Mouse (Mus musculus): ENCODE measurements around the gene Lmntd1.

The Lmntd1 gene

DNA sequence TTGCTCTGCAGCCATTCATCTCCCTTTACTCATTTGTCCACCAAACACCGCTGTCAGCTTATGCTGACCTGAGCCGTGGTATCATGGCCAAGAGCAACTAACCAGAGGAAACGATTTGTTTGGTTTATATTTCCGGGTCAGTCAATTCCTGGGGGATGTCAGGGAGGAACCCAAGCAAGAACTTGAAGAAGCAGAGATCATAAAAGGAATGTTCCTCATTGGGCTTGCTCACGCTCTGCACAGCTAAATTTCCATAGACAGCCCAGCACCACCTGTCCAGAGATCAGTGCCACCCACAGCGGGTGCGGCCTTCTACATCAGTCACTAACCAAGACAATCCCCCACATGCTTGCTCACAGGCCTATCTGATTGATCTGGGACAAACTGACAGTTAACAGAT lies at the start of gene Lmntd1:
Gene Lmntd1 (minus strand): TSS at position 101 of the 400 bp plus-strand sequence.
- no peak for DNase-seq (ENCODE audit: extremely low spot score, low spot score)

DNA sequence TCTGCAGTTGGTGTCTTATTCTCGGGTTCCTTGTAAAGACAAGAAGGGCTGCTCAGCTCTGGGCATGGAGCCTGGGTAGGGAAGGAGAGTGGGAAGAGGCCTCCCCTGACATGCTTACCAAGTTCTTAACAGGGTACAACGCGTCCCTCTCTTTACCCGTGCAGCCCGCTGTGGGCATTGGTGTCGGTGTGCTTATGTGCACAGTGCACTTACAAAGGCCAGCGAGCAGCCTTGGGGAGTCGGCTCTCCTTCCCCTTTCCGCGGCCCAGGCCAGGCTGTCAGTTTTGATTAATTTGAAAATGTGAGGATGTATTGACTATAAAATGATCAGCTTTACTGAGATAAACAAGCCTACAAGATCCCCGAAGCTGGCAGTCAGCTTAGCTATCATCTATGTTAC lies 46.8 kb upstream of the Lmntd1 start:
- no peak for DNase-seq (ENCODE audit: extremely low spot score, low spot score)

DNA sequence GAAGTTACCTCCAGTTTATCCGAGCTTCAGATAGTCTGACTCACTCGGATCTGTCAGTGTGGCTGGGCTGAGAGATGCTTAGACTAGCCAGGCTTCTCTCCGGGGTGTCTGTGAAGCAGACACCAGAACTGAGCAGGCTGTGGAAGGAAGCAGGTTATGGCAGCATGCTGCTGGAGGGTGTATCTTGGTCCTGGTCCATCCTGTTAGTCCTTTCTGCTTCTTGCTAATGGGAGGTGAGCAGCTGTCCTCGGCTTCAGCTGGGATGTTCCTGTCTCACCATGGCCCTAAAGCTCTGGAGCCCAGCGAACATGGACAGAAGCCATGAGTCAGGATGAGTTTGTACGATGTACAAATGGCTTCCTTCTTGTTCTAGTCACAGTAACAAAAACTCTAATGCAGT lies 45.0 kb upstream of the Lmntd1 start:
- DNase-seq (ENCODE audit: extremely low spot score, low spot score), result no peak

DNA sequence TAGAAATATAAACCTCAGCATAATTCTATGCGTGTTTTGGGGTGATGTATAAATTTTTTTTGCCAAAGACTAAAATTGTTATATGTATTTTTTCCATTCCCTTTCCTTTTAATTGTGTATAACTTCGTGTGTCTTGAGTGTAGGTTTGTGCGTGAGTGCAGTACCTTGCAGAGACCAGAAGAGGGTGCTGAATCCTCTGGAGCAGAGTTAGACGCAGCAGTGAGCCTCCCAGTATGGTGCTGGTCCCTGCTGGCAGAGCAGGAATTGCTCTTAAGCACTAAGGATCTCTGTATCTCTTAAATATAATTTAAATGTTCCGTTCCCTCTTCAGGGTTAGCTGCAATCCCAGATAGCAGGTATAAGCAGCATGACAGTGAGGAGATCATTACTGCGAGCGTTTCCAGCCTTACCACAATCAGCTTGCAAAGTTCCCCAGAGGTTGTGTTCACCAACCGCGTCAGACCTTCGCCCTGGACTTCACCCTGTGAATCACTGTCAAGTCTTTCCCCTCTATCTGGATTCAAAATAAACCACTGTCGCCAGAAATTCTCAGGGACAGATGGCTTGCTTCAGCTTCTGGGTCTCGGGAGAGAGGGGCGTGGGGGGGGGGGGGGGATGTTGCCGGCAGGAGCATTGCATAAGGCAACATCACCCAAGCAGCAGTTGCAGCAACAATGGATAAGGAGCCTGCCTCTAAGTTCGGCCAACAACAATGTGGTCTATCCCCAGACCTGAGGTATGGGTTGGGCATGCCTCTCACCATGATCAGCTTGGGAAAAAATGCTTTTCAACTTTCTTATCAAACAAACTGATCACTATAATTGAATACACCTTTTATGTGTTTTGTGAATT lies 42.8 kb upstream of the Lmntd1 start:
- DNase-seq (ENCODE audit: extremely low spot score, low spot score), result no peak

DNA sequence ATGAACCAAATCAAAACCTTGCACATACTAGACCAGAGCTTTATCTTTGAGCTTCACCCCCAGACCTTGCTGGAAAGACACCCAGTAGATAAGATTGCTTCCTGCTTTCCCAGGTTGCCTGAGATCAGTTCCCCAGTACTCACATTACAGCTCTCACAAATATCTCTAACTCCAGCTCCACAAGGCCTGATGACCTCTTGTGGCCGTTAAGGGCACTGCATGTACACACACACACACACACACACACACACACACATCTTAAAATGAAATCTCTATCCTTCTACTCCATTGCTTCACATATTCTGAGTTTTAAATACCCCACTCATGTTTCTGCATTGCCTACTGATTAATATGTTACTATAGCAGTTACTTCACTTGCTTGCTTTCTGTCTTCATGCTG lies 41.6 kb upstream of the Lmntd1 start:
- DNase-seq (ENCODE audit: extremely low spot score, low spot score), result no peak

DNA sequence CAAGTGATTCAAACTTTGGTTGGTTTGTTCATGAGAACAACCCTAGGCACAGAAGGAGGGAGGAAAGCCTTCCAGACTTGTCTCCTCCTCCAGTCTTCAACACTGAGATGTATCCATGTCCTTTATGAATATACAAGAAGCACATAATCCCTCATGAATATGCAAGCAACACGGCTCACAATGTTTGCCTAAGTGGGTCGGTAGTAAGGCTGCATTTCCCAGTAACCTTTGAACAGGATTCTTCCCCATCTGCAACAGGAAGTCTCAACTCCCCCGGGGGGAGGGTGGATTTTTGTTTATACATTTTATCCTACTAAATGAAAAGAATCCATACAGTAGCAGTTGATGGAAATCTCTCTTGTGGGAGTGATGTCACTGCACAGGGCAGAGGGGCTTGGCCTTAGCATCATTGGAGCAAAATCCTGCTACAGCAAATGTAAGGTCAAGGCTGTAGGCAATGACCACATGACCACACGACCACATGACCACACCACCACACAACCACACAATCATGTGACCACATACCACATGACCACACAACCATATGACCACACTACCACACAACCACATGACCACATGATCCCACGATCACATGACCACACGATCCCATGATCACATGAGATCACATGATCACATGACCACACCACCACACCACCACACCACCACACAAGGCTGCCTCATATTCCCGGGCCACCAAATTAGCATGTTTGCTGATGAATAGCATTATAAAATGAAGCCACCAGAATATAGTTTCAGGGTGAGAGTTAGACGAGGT lies 40.1 kb upstream of the Lmntd1 start:
- DNase-seq (ENCODE audit: extremely low spot score, low spot score), result no peak

DNA sequence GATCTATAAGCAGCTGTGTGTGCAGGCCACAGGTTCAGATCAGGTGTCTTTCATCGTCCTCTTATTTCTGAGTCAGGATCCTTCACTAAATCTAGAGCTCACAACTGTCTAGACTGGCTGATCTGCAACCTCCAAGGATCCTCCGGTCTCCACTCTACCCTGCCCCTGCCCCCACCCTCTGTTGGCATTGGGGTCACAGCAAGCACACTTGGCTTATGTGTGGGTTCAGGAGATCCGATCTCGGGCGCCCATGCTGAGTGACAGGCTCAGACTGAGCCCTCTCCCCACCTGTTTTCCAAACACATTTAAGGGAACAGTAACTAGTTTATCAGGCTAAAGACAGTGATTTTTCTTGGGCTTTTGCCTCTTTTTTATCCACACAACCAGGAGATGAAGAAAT lies 39.5 kb upstream of the Lmntd1 start:
- DNase-seq (ENCODE audit: extremely low spot score, low spot score), result no peak

DNA sequence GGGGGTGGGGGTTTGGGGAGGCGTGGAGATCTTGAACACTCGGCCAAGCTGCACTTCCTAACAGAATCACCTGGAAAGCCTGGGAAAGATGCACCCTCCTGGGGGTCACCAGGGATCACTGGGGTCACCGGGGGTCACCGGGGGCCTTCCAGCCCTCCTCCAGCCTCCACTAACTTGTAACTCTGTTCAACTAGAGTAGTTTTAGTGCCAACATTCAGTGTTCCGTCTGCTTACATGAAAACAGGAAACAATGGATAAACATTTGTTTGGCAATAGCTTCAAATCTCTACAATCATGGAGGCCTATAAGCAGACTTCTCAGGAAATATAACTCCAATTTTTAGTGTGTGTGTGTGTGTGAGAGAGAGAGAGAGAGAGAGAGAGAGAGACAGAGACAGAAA lies 38.9 kb upstream of the Lmntd1 start:
- DNase-seq (ENCODE audit: extremely low spot score, low spot score), result no peak

DNA sequence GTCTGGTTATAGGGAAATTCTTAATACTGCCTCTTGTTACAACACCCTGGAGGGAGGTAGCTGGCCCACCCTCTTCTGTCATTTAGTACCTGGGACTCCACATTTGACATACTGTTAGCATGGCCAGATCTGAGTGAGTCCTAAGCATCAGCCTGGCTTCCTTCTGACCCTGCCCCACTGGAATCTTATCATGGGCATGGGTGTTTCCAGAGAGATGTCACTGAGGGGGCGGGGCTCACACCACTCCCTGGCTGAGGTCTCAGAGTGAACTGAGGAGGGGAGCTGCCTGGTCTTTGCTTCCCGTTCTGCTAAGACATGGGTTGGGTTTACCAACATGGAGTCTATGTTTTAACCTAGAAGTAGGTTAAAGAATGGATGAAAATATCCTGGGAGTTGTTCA lies 37.9 kb upstream of the Lmntd1 start:
- DNase-seq (ENCODE audit: extremely low spot score, low spot score), result no peak

DNA sequence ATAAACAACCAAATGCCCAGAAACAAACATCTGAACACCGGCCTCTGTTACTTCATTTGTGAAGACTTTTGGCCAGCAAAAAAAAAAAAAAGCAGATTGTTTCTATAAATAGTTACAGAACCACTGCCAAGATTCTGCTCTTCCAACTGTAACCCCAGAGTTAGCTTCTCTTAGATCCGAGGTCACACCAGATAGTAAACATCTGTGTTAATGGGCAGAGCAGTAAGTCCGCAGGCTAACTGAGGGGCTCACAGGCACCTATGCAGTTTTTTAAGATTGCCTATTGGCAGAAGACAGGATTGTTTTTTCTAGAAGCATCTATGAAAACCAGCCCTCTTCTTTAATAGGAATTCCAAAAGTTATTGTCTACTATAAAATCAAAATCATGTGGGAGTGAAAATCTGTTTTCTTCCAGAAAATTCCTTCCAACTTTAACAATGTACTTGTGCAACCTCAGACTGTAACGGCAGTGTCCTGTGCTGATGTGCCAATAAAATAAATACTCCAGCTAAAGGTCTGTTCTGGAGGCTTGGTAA lies 26.9 kb upstream of the Lmntd1 start:
- DNase-seq (ENCODE audit: extremely low spot score, low spot score), result no peak

DNA sequence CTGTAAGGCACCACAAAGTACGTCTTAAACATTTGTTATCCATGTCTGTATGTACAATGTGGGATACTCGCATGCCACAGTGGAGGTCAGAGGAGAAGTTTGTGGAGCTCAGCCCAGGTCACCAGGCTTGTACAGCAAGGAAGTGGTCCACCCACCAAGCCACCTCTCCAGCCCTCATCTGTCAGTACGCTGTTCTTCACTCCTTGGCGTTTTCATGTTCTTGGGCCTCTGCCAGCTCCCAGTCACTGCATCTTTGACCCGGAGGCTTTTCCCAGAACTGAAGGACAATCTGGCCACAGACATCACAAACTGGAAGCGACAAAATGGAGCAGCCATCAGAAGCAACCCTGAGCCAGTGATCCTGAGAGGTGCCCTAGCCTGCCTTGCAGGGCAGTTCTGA lies 24.1 kb upstream of the Lmntd1 start:
- no peak for DNase-seq (ENCODE audit: extremely low spot score, low spot score)

DNA sequence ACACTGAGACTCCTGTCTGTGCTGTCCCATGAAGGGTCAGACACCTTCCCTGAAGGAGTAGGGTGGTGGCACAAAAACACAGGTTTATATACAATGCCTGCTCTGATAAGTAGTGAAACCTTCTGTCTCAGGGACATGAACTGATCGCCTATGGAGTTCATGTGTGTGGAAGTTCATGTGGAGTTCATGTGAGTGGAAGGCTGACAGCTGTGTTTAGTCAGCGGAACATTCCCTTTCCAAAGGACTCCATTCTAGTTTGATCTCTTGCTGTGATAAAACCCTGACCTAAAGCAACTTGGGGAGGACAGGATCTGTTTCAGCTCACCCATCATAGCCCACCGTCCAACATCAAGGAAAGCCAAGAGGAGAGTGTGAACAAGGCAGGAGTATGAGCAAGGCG lies 22.6 kb upstream of the Lmntd1 start:
- no peak for DNase-seq (ENCODE audit: extremely low spot score, low spot score)

DNA sequence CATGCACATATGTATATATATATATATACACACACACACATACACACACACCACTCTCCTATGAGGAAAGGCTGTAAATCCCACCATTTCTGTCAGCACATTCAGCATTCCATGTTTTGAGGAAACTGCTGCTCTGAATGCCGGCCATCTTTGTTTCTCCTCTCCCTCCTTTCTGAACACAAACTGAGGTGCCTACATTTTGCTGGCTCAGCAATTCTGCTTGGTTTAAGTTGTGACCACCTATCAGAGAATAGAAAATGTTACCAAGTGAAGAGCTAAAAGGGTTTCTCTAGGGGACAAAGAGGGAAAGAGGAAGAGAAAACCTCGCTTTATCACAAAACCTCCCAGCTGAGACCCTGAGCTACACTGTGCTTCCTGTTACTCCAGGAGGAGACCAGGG lies 20.3 kb upstream of the Lmntd1 start:
- DNase-seq (ENCODE audit: extremely low spot score, low spot score), result no peak

DNA sequence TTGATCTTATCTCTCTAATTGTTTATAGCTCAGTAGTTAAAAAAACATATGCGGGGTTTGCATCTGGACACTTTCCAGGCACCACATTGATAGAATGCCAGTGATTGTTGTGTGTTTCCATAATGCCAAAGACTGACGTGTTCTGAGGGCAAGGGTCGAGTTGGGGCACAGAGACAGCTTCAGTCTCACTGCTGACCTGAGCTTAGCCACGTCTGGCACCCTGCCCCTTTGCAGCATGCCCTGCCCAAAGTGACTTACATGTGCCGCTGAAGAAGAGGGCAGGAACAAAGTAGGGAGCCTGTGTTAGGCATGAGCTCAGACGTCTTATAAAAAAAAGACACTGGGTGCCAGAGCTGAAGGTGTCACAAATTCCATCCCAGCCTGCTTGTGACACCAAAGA lies 16.1 kb upstream of the Lmntd1 start:
- DNase-seq (ENCODE audit: extremely low spot score, low spot score), result no peak

DNA sequence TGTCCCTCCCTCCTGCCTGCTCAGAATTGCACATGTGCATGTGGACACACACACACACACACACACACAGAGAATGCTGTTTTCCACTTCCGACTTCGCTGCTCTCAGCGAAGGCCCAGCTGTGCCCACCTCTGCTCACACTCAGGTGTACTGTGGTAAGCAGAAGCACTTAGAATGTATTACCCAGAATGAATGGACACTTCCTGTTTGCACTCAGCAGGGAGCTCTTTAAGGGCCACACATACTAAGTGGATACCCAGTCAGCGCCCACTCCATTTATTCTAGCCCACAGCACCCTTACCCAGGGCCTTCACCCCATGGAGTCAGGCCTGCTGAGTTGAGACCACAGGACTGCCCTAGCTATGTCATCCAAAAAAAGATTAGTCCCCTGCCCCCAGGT lies 9.0 kb upstream of the Lmntd1 start:
- DNase-seq (ENCODE audit: extremely low spot score, low spot score), result no peak

DNA sequence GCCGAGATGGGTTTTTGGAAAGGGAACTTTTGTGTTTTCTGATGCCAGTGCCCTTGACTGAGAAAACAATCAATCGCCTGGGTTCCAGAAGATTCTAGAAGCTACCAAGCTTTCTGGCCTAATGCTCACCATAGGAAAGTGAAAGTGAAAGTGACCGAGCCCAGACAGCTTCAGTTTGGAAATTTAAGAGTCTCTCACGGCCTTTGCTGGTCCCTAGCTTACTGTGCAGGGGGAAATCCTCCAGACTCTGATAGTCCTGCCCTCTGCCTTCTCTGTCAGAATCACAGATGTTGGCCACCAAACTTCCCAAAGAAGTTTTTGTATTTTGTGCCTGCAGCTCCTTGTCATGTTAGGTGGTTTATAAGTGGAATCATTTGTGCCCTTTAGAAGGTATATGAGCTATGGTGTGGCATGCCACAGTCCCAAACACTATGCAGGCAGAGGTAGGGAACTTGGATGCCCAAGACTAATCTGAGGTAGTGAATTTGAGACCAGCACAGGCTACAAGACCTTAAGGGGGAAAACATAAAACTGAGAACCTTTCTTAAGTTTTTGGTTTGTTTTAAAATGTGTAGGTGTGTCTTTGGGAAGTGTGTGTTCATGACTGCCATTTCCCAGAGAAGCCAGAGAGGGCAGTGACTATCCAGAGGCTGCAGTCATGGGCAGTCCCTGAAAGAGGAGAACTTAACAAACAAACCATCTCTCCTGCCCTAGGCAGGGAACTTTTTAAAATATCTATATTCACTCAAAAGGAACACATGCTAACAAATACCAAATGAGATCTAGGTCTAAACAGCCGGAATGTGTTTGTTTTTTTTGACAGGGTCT lies 2.5 kb upstream of the Lmntd1 start:
- no peak for DNase-seq (ENCODE audit: extremely low spot score, low spot score)

DNA sequence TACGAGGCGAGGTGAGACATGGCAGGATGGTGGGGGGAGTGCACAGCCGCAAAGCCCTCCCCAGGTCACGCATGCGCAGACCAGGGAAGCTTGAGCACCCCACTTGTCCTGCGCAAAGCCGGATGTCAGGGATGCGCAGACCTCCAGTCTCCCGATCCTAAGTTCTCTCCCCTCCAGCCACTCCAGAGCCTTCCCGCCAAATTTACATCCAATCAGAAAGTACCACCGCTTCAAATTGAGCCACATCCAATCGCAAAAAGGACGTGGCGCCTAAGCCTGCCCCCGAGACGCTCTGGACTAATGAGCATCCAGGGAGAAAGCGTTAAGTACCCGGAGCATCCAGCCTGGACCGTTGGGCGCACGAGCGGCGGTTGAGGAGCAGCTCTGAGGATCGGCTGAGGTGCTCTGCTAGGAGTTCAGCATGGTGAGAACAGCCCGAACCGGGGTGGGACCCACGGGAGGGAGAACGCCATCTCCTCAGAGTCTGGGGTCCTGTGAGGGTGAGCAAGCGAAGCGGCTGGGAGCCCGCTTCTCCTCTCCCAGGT lies 1.6 kb upstream of the Lmntd1 start, which contains the start of gene Tuba3b:
Gene Tuba3b (plus strand): TSS at position 92 of the 545 bp plus-strand sequence.
- DNase-seq (ENCODE audit: extremely low spot score, low spot score), result no peak

DNA sequence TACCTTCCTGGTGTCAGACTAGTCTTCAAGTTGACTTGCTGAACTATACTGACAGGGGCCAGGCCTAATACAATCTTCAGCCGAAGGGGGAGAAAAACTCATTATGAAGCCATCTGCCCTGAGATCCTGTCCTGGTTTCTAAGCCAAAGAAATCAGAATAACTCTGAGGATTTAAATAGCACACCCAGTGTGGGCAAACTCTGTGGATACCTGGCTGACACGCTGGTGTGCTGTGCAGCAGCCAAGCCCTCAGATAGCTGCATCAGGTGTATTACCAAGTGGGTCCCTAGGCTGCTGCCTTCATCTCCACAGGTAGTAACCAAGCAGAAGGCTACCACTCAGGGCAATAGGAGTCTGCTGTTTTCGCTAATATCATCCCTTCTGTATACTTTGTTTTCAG lies 1.5 kb downstream of the Lmntd1 start:
- no peak for DNase-seq (ENCODE audit: extremely low spot score, low spot score)

DNA sequence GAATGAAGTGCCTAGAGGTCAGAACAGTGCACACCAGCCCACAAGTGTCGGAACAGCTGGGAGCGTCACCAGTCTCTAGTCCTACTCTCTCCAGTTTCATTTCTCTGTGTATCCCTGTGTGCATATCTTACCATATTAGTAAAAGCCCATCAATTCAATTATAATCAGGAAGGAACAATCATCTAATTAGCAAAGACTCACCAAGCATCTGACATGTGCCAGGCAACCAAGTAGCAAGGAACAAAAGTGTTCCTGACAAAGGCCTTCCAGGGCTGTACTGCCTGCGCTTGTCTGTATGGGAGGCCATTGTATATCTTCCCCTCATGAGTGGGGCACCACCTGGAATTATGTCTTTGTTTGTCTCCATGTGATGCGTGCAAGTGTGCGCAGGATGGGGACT lies 3.2 kb downstream of the Lmntd1 start:
- DNase-seq (ENCODE audit: extremely low spot score, low spot score), result no peak

DNA sequence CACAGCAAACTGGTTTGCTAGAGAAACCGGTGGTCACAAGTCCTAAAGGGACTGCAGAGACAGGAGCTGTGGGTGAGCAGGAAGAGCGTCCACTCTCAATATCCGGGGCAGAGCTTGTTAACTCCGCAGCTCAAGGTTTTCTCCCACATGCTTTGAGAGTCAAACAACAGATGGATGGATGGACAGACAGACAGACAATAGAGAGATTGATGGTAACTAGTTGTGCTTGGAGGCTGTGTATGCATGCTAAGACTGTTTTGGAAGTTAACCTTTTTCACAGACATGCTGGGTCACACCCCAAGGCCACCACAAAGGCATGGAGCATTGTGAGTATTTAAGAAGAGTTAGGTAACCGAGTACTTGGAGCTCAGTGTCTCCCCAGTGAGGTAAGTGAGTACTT lies 5.4 kb downstream of the Lmntd1 start:
- DNase-seq (ENCODE audit: extremely low spot score, low spot score), result no peak

DNA sequence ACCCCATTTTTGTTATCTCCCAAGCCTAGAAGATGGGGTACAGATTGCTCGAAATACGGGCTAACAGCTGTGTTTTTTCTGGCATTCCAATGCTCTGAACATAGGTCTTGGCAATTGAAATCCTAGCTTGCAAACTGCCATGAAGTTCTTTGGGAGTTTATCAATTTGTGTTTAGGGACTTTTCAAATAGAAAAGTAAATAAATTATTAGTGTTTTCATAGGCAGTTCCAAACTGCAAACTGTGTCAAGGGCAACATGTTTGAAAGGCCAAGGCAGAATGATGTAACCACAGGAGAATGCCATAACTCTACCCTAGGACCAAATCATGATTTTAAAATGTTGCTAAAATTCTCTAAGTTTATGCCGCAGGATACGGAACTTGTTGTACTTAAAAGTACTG lies 6.4 kb downstream of the Lmntd1 start:
- DNase-seq (ENCODE audit: extremely low spot score, low spot score), result no peak
